Mouse (Mus musculus) cerebellum, adult 9-10 months (tissue): Measurements from ENCODE around the gene Olfr134.
"Not testable (repeated sequence)": the region's sequence is repeated elsewhere in the genome, so short reads cannot be mapped to it uniquely, and the experiment has no call there.

Experiments
- DNase-seq: peaks from one replicate; pipeline ENCODE4 v3.0.0; 2022

Olfr134 gene

DNA sequence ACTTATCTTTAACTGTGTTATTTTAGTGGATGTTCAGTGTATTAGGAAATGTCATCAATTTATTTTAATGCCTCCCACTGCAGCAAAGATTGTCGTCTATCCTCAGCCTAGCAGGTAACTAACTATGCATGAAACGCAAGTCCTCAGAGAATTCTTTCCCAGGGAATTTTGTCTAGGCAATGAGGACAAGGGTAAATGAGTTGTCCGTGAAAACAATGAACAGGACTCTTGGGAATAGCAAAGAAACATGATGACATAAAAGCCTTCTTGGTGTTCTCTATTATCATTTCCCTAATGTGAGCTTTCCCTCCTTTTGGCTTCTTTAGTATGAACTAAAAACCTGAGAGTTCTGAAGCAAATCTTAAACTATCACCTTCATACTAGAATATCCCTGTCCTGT is at the start of gene Olfr134:
TSS of gene Olfr134 (plus strand) at position 301 of the 400 bp plus-strand sequence.
- DNase-seq = no peak

DNA sequence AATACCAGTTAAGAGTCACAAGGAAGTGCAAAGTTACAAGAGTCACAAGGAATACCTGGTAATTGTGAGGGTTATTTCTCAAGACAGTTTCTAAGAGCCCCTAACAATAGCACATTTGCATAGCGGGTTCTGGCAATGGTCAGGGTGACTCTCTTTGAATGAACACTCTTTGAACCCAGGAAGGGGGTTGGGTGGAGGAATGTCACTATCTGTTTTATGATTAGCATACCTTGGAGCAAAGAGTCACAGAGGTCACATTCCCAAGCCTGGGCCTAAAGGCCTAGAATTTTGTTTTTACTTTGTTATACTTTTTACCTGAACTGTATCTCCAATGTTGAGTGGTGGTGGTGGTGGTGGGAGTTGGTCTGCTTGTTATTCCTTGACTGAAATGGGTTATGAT is 47.0 kb upstream of the Olfr134 start:
- DNase-seq = not testable (repeated sequence)

DNA sequence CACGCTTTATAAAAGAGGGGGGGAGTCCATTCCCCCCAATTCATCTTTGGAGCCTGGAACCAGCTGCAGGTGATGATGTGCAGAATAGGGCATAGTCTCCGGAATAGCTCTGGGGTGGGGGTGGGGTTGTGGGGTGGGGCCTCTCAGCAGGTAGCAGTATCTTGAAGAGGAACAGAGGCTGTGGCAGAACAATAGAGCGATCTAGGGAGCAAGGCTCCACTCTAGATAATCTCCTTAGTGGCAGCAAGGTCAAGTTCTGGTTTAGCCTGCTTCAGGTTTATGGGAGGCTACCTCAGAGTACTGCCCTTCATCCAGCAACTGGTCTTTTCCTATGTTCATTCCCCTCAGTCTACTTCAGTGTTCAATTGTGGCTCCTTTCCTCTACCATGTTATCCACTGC is 45.8 kb upstream of the Olfr134 start:
- not testable (repeated sequence) for DNase-seq

DNA sequence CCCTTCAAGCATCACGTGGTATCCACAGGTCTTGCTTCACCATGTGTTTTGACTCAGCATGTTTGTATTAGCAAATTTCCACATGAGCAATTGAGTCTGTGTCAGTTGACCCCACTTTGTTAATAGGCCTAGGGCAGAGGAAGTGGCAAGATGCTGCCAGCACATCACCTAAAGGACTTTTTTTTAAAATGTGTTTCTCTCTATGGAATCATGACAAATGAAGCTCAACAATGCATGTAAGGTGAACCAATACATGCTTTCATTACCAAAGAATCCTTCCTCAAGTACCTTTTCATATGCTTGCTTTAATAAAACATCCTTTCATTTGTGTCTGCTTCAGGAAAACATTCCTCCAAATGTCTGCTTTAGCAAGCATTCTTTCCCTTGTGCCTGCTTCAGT is 36.8 kb upstream of the Olfr134 start, which contains the start of gene Olfr132:
TSS of gene Olfr132 (minus strand) at position 101 of the 400 bp plus-strand sequence.
- no peak for DNase-seq

DNA sequence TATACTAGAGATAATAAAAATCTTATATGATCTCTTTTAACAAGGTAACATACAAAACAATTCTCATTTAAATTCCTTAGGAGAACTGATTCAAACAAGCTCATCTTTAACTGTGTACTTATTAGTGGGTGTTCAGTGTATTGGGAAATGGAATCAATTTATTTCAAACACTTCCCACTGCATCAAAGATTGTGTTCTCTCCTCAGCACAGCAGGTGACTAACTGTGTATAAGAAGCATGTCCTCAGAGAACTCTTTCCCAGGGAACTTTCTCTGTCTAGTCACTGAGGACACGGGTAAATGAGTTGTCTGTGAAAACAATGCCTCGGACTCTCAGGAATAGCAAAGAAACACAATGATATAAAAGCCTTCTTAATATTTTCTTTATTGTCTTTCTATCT is 26.2 kb upstream of the Olfr134 start, which contains the start of gene Olfr133:
TSS of gene Olfr133 (plus strand) at position 301 of the 400 bp plus-strand sequence.
- DNase-seq = no peak

DNA sequence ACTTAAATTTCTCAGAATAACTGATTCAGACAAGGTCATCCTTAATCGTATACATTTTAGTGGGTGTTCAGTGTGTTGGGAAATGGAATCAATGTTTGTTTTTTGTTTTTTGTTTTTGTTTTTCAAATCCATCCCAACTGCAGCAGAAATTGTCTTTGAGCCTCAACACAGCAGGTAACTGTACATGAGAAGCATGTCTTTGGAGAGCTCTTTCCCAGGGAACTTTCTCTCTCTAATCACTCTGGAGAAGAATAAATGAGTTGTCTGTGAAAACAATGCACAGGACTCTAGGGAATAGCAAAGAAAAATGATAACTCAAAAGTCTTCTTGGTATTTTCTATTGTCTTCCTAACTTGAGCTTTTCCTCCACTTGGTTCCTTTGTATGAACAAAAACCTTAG is 32.8 kb downstream of the Olfr134 start, which contains the start of gene Olfr135:
TSS of gene Olfr135 (plus strand) at position 301 of the 400 bp plus-strand sequence.
- DNase-seq = no peak
